Mouse (Mus musculus) erythroblast, embryonic 14.5 days (primary cell): ENCODE measurements around the gene Astn2.

Experiments
- GATA1 ChIP-seq: IDR thresholded peaks from 2 replicates; pipeline ENCODE4 v1.6.1; 2012; ENCODE audit warnings: low read length, inconsistent platforms, mixed read lengths
- TAL1 ChIP-seq: IDR thresholded peaks from 3 replicates; pipeline ENCODE4 v1.6.1; 2012; ENCODE audit warnings: low read length, inconsistent platforms, mixed read lengths

GRCm38 (mm10) chr4:65711678-65712077 lies 692.7 kb downstream of the Astn2 start:
- TF ChIP-seq GATA1 (no peak), TAL1 (no peak)
